Mouse (Mus musculus) myocyte (in vitro differentiated cells): Measurements from ENCODE around the gene Lcn10.

Experiments
- E2F4 ChIP-seq: IDR thresholded peaks from one replicate; pipeline ENCODE4 v1.6.1; 2011; ENCODE audit warnings: mild to moderate bottlenecking, control low read depth, moderate library complexity; ENCODE audit not compliant: insufficient read depth
- MAX ChIP-seq: IDR thresholded peaks from one replicate; pipeline ENCODE4 v1.6.1; 2011; ENCODE audit warnings: low read depth, mild to moderate bottlenecking, control low read depth
- POLR2A ChIP-seq: IDR thresholded peaks from one replicate; pipeline ENCODE4 v1.6.1; 2011; ENCODE audit warnings: low read depth, mild to moderate bottlenecking, control low read depth, moderate library complexity; ENCODE audit not compliant: insufficient read length
- POLR2AphosphoS2 ChIP-seq: IDR thresholded peaks from one replicate; pipeline ENCODE4 v1.6.1; 2011; ENCODE audit warnings: low read depth, control low read depth; ENCODE audit not compliant: insufficient read length
- REST ChIP-seq: IDR thresholded peaks from one replicate; pipeline ENCODE4 v1.6.1; 2011; ENCODE audit warnings: mild to moderate bottlenecking, control low read depth, moderate library complexity; ENCODE audit not compliant: insufficient read depth, insufficient read length
- SRF ChIP-seq: IDR thresholded peaks from one replicate; pipeline ENCODE4 v1.6.1; 2011; ENCODE audit warnings: low read depth; ENCODE audit not compliant: control insufficient read depth, insufficient read length
- TCF3 ChIP-seq: IDR thresholded peaks from one replicate; pipeline ENCODE4 v1.6.1; 2011; ENCODE audit warnings: low read depth, control low read depth; ENCODE audit not compliant: insufficient read length
- USF1 ChIP-seq: IDR thresholded peaks from one replicate; pipeline ENCODE4 v1.6.1; 2011; ENCODE audit warnings: low read depth, mild to moderate bottlenecking, control low read depth, moderate library complexity

DNA sequence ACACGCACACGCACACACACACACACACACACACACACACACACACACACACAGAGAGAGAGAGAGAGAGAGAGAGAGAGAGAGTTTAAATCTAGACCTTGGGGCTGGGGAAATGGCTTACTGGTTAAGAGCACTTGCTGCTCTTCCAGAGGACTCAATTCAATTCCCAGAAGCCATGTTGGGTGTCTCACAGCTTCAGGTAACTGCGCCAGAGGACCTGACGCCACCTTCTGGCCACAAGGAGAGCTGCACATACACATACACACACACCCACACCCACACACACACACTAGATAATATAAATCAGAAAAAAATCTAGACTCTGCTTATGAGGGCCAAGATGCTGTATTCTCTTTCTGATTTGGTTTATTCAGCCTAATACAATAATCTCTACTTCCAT, 4.4 kb downstream of the Lcn10 start:
- TF ChIP-seq POLR2A (no peak), POLR2AphosphoS2 (no peak), SRF (no peak), REST (no peak), TCF3 (no peak), MAX (no peak), E2F4 (no peak), USF1 (no peak)
